Mouse (Mus musculus): ENCODE results near the gene Gm21094. TPM values are rescaled to one million over a fixed set of nuclear protein-coding genes. Genes with fewer than 3 reads are reported as not detected.
"Not testable (repeated sequence)": the region's sequence is repeated elsewhere in the genome, so short reads cannot be mapped to it uniquely, and the experiment has no call there.

Gm21094 gene
- not detected in 2 replicates for polyA plus RNA-seq (2016; fragmentation: Nextera tagmentation; extraction: Ambion mirVana)

GRCm38 (mm10) chrY:32620343-32620742 is at the start of gene Gm21094:
Gene Gm21094 (minus strand): TSS chrY:32620443.
- ATAC-seq (ENCODE audit: low FRiP score); H3K4me1 ChIP-seq; H3K4me3 ChIP-seq (replicated peaks); H3K9ac ChIP-seq; H3K27me3 ChIP-seq; H3K9me3 ChIP-seq; H3K27ac ChIP-seq; H3K36me3 ChIP-seq (replicated peaks); H3K4me2 ChIP-seq: not testable (repeated sequence)
- no CpG with 5 or more reads among the region's 8 CpGs for WGBS

Measured in forebrain, embryonic 12.5 days (tissue).